Mouse (Mus musculus): Measurements from ENCODE around the gene Runx2.

Gene Runx2

GRCm38 (mm10) chr17:44584781-44585180 lies 229.8 kb downstream of the Runx2 start:
- peak; percentile 24 for DNase-seq

GRCm38 (mm10) chr17:44577791-44578190 lies 236.8 kb downstream of the Runx2 start:
- no peak for DNase-seq

- no peak for DNase-seq
Measured at GRCm38 (mm10) chr17:44570899-44571298, 243.7 kb downstream of the Runx2 start.

GRCm38 (mm10) chr17:44569020-44569621 lies 245.5 kb downstream of the Runx2 start:
- no peak for DNase-seq

GRCm38 (mm10) chr17:44566992-44567391 lies 247.6 kb downstream of the Runx2 start:
- DNase-seq, result no peak

GRCm38 (mm10) chr17:44565884-44566515 lies 248.6 kb downstream of the Runx2 start:
- DNase-seq, result no peak

- no peak for DNase-seq
Measured at GRCm38 (mm10) chr17:44565311-44565831, 249.2 kb downstream of the Runx2 start.

- no peak for DNase-seq
Measured at GRCm38 (mm10) chr17:44564611-44565198, 249.9 kb downstream of the Runx2 start.

GRCm38 (mm10) chr17:44560016-44560415 lies 254.6 kb downstream of the Runx2 start:
- DNase-seq, result no peak

- no peak for DNase-seq
Measured at GRCm38 (mm10) chr17:44557199-44558111, 257.1 kb downstream of the Runx2 start.

GRCm38 (mm10) chr17:44554941-44555340 lies 259.7 kb downstream of the Runx2 start:
- DNase-seq, result no peak

- DNase-seq, result no peak
Measured at GRCm38 (mm10) chr17:44549551-44549950, 265.0 kb downstream of the Runx2 start.

- DNase-seq, result no peak
Measured at GRCm38 (mm10) chr17:44547922-44548321, 266.7 kb downstream of the Runx2 start.

GRCm38 (mm10) chr17:44546801-44547200 lies 267.8 kb downstream of the Runx2 start:
- DNase-seq, result no peak

- no peak for DNase-seq
Measured at GRCm38 (mm10) chr17:44545141-44545813, 269.3 kb downstream of the Runx2 start.

GRCm38 (mm10) chr17:44542706-44543105 lies 271.9 kb downstream of the Runx2 start:
- DNase-seq, result no peak

GRCm38 (mm10) chr17:44540699-44541098 lies 273.9 kb downstream of the Runx2 start:
- no peak for DNase-seq

GRCm38 (mm10) chr17:44538921-44539320 lies 275.7 kb downstream of the Runx2 start:
- DNase-seq, result no peak

- DNase-seq, result peak; percentile 65
Measured at GRCm38 (mm10) chr17:44530000-44530399, 284.6 kb downstream of the Runx2 start.

GRCm38 (mm10) chr17:44528617-44529016 lies 286.0 kb downstream of the Runx2 start:
- no peak for DNase-seq

- no peak for DNase-seq
Measured at GRCm38 (mm10) chr17:44524146-44524545, 290.5 kb downstream of the Runx2 start.

GRCm38 (mm10) chr17:44522906-44523305 lies 291.7 kb downstream of the Runx2 start:
- DNase-seq, result no peak

Measured in lung, postnatal 36 days (tissue).